In the genomic region with DNA sequence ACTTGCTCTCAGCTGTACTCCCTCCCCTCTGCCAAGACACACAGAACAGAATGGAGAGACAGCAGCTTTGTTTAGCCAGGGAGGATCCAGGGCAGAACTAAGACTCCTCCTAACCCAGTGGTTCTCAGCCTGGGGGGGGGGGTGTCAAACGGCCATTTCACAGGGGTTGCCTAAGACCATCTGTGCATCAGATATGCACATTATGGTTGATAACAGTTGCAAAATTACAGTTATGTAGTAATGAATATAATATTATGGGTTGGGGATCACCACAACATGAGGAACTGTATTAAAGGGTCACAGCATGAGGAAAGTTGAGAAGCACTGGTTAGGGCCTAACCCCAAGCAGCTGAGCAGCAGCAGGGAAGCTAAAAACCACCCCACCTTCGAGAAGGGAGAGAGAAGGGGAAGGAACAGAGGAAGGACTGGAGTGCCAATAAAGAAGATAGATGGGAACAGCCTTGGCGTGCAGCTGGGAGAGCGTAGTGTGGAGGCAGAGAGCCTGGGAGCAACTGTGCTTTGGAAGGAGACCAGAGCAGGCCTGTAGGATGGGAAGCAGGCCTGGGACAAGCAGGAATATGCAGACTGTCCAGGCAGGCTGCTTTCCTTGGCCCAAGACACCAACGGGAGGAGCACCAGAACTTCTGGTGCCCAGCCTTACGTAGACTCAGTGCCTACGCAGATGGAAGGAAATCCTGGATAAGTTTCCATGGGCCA, we compare ENCODE assay signal across 1 mouse cellular context.
TF ChIP-seq lines count a peak whose summit lies in the region.

No protein-coding gene starts in this region.

TF ChIP-seq in myocyte, 11 proteins besides CTCF, POLR2A, EP300 and RAD21 (continued from another document):
- peak in 2 of 3 experiments; percentile 7 to 58 for TF ChIP-seq MYOG (IDR thresholded peaks at IDR 0.05; ENCODE audit: control insufficient read depth in 1 of 3, insufficient read depth in 1 of 3, insufficient read length in 2 of 3, low read depth in 2 of 3)
